Mouse (Mus musculus) lung, adult 2 months (tissue): ENCODE data around the gene Serhl. TPM values are rescaled to one million over a fixed set of nuclear protein-coding genes. Genes with fewer than 3 reads are reported as not detected.
A peak's percentile ranks its signal among the peaks of the same experiment; 100 is the strongest.
"Not testable (repeated sequence)": the region's sequence is repeated elsewhere in the genome, so short reads cannot be mapped to it uniquely, and the experiment has no call there.

ENCODE experiments used
- DNase-seq: peaks from one replicate; pipeline ENCODE4 v3.0.0; 2022
- H3K4me1 ChIP-seq: fragments of 200-500 bp; 2 replicates; pipeline ENCODE4 v1.6.1; 2011; ENCODE audit warnings: low read length; ENCODE audit not compliant: control insufficient read depth, insufficient read depth
- H3K4me3 ChIP-seq: fragments of 200-500 bp; replicated peaks from 2 replicates; pipeline ENCODE3; 2011; ENCODE audit warnings: low read depth, mild to moderate bottlenecking, control low read depth, low read length; ENCODE audit errors: extremely low read depth
- CTCF ChIP-seq: fragments of 200-500 bp; IDR thresholded peaks from 2 replicates; pipeline ENCODE4 v1.5.1; 2011; ENCODE audit warnings: mild to moderate bottlenecking, low read length, control low read depth; ENCODE audit not compliant: insufficient read depth
- POLR2A ChIP-seq: fragments of 200-500 bp; IDR thresholded peaks from 2 replicates; pipeline ENCODE4 v1.6.1; 2011; ENCODE audit warnings: low read depth, mild to moderate bottlenecking, control low read depth, low read length, borderline replicate concordance; ENCODE audit errors: extremely low read depth
- WGBS: fragments of 180-500 bp; shearing (Covaris S2); methylation state at CpG from one replicate; pipeline ENCODE4 v1.1.7; 2018; 5-methylcytosine and 5-hydroxymethylcytosine counted together
- polyA plus RNA-seq: library from polyadenylated mRNA; depleted of rRNA; stranded (reverse); fragments of >200 nt; gene quantifications from 2 replicates; pipeline ENCODE4 v1.2.3, GENCODE M21; 2012

The Serhl gene
- polyA plus RNA-seq, 1 experiment: 38.6 TPM

DNA sequence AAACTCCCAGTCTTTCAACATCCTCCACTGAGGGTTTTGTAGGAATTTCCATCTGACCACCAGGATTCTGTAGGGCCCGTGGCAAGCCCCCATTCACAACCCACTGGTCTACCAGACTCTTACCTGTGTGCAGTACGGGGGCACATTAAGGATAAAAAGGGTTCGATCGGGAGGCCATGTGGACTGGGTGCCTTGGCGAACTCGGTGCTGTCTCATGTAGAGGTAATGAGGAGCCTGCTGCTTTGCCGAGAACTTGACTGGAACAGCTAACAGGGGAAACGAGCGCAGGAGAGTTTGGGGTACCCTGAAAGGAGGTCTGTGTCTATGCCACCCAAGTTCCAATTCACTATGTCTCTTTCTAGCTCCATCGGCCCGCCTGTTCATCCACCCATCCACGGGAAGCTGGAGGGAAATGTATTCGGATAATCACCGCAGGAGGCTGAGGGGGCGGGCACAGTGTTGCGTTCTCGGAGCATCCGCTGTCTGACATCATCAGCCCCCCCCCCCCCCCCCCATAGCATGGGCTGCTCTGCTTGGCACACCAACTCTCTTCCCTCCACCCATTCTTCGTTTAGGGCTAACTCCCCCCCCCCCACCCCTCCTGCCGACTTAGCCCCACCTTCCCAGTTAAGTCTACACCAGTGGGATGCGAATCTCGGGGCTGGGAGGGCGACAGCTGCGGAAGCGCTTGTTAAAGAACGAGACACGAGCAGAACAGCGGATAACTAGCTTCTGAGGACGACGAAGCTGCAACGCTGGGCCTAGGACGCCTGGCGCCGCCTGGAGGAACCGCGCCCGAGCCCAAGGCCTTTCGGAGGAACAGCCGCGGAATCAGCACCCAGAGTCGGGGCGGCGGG, 32.6 kb downstream of the Serhl start:
- Histone ChIP-seq H3K4me1 (no peaks in the 10 kb centered on the region), H3K4me3 (peak overlapping the region; percentile 98)
- TF ChIP-seq POLR2A (no peak), CTCF (no peak)
- 3% methylated on average over 41 of the region's 43 CpGs for WGBS
- DNase-seq: no peak

- 7% methylated on average over 32 of the region's 32 CpGs for WGBS
- H3K4me3 ChIP-seq: peak within 1 kb of the TSS; percentile 98
- peak; percentile 93 for DNase-seq
- H3K4me1 ChIP-seq: no peaks in the 10 kb centered on the region
- TF ChIP-seq CTCF: no peak
- TF ChIP-seq POLR2A: peak; percentile 72; the same call in 1 of the 2 replicates
Observed at GRCm38 (mm10) chr15:83122566-83123145, 33.4 kb downstream of the Serhl start, which contains the start of gene Rrp7a. Gene Rrp7a, minus strand, starts transcription at chr15:83122801.

- H3K4me3 ChIP-seq: no peak overlapping the region
- TF ChIP-seq POLR2A (no peak), CTCF (no peak)
- no peaks in the 10 kb centered on the region for H3K4me1 ChIP-seq
- 67% methylated on average over 5 of the region's 5 CpGs for WGBS
- no peak for DNase-seq
Observed at GRCm38 (mm10) chr15:83124625-83125024, 35.3 kb downstream of the Serhl start.

GRCm38 (mm10) chr15:83126582-83126981, 37.3 kb downstream of the Serhl start:
- no peak for DNase-seq
- H3K4me3 ChIP-seq: no peak overlapping the region
- TF ChIP-seq CTCF (no peak), POLR2A (no peak)
- 88% methylated on average over 9 of the region's 9 CpGs for WGBS
- no peaks in the 10 kb centered on the region for H3K4me1 ChIP-seq

- H3K4me1 ChIP-seq, DNase-seq, H3K4me3 ChIP-seq: not testable (repeated sequence)
- 78% methylated on average over 3 of the region's 3 CpGs for WGBS
Observed at GRCm38 (mm10) chr15:83127037-83127436, 37.7 kb downstream of the Serhl start.

- WGBS: 80% methylated on average over 7 of the region's 7 CpGs
- TF ChIP-seq CTCF (no peak), POLR2A (no peak)
- Histone ChIP-seq H3K4me1 (no peaks in the 10 kb centered on the region), H3K4me3 (no peak overlapping the region)
- no peak for DNase-seq
Observed at GRCm38 (mm10) chr15:83129530-83130231, 40.4 kb downstream of the Serhl start.

DNA sequence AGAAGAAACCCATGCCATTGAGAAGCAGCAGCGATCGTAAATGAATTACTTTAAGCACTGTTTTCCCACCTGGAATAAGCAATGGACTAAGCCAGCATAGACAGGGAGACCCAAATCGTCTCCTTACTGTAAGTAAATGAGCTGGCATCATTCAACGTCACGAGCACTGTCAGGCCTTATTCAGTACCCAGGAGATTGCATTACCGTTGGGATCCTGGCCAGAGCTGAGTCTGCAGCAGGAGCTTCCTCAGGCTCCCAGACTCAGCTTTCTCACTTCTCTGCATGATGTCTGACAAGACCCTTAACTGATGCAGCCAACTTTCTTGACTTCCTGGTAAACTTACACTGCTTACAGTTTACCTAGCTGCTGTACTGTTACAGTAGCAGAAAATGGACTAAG, 45.4 kb downstream of the Serhl start:
- 76% methylated on average over 6 of the region's 6 CpGs for WGBS
- no peak overlapping the region for H3K4me3 ChIP-seq
- H3K4me1 ChIP-seq: no peaks in the 10 kb centered on the region; the same call in 1 of the 2 replicates
- TF ChIP-seq POLR2A (no peak), CTCF (no peak)
- no peak for DNase-seq

DNA sequence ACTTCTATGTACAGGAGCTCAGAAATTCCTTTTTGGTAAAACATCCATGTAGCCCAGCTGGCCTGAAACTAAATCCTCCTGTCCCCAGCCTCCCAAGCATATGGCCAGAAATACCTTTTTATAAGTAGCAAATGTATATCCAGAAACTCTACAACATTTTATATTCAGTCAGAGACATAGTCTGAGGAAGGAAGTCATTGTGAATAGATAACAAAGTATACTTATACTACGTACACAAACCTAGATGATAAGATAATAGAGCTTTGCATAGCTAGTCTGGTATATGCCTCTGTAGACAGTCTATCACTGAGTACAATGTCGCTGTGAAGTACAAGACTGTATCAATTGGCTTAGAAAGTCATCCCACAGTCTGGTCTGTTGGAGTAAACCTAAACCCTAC, 46.3 kb downstream of the Serhl start:
- Histone ChIP-seq H3K4me1 (peaks cover 3% of the 10 kb centered on the region; the same call in 1 of the 2 replicates), H3K4me3 (no peak overlapping the region)
- WGBS: 62% methylated on average over 2 of the region's 2 CpGs
- DNase-seq: no peak
- TF ChIP-seq CTCF: no peak

- peaks cover 13% of the 10 kb centered on the region for H3K4me1 ChIP-seq
- no peak overlapping the region for H3K4me3 ChIP-seq
- TF ChIP-seq CTCF (no peak), POLR2A (no peak)
- no peak for DNase-seq
- 31% methylated on average over 5 of the region's 5 CpGs for WGBS
Observed at GRCm38 (mm10) chr15:83142861-83143260, 53.6 kb downstream of the Serhl start.
